Mouse (Mus musculus) liver, adult 2 months (tissue): ENCODE results near the gene Zzz3.

Experiments used
- CTCF ChIP-seq: fragments of 200-500 bp; IDR thresholded peaks from 2 replicates; pipeline ENCODE4 v1.5.1; 2011; ENCODE audit warnings: low read depth, low read length, control low read depth
- POLR2A ChIP-seq: fragments of 200-500 bp; IDR thresholded peaks from 2 replicates; pipeline ENCODE4 v1.6.1; 2011; ENCODE audit warnings: low read length, control low read depth; ENCODE audit not compliant: insufficient read depth; ENCODE audit errors: extremely low read depth

DNA sequence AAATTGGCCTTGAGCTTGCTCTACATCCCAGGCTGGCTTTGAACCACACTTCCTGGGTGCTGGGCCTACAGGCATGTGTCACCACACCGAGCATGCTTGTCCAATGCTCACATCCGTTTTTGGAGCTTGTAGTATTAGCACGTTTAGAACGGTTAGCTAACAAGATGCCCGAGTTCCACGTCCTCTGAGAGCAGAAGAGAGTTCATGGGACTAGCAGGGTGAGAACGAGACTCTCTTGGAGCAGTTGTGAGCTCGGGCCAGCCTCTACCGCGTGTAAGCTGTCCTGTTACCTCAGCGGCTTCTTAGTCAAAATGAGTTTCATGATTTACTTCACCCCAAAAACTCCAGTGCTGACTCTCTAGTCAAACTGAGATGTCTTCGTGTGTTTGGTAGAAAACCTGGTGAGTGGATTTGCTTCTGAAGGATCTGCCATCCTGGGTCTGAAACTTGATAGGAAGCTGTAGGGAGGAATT is 73.3 kb downstream of the Zzz3 start:
- TF ChIP-seq CTCF (no peak), POLR2A (no peak)
